Mouse (Mus musculus) cerebellum, adult 9-10 months (tissue): ENCODE data around the gene Bicd2.

Source experiments
- DNase-seq: peaks from one replicate; pipeline ENCODE4 v3.0.0; 2022

Gene Bicd2

GRCm38 (mm10) chr13:49407795-49408194, 66.4 kb downstream of the Bicd2 start:
- DNase-seq, result no peak

- peak; percentile 99 for DNase-seq
These were observed 79.6 kb downstream of the Bicd2 start, which contains the start of gene Ippk for GRCm38 (mm10) chr13:49420754-49421605. Ippk (plus strand) TSS chr13:49421249.

GRCm38 (mm10) chr13:49421606-49421917, 80.2 kb downstream of the Bicd2 start:
- DNase-seq, result no peak

GRCm38 (mm10) chr13:49421959-49422358, 80.6 kb downstream of the Bicd2 start:
- peak; percentile 34 for DNase-seq

- DNase-seq, result no peak
These were observed 85.4 kb downstream of the Bicd2 start for GRCm38 (mm10) chr13:49426736-49427135.

GRCm38 (mm10) chr13:49428042-49428675, 86.8 kb downstream of the Bicd2 start:
- DNase-seq, result no peak

- DNase-seq, result no peak
These were observed 89.1 kb downstream of the Bicd2 start for GRCm38 (mm10) chr13:49430529-49430928.

- no peak for DNase-seq
These were observed 92.1 kb downstream of the Bicd2 start for GRCm38 (mm10) chr13:49433268-49434029.

- no peak for DNase-seq
These were observed 94.4 kb downstream of the Bicd2 start for GRCm38 (mm10) chr13:49435745-49436144.

- DNase-seq, result no peak
These were observed 94.8 kb downstream of the Bicd2 start for GRCm38 (mm10) chr13:49436170-49436569.
